Mouse (Mus musculus) urinary bladder, postnatal 4 days (tissue): Measurements from ENCODE around the gene Cpd.
"Not testable (repeated sequence)": the region's sequence is repeated elsewhere in the genome, so short reads cannot be mapped to it uniquely, and the experiment has no call there.

ENCODE experiments used
- DNase-seq, 2 experiments: peaks; one replicate each; pipeline ENCODE4 v3.0.0; 2021 to 2022; ENCODE audit warnings: low spot score in 2 of 2

Gene Cpd

DNA sequence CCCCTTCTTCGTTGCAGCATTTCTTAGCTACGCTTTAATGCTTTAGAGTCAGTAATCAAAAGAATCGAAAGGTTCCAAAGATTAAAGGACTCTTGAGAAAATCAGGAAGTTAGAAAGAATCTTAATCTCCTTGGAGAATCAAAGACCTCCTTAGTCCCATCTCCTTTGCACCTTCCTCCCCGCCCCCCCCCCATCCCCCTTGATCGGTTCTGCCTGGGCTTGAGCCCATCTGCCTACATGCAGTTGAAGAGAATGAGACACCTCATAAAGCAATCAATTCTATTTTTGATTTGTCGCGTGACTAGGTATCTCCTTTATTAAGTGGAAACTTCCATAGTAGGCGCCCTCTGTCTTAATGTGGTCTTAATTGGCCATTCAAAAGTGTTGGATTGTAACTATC, 536 bp upstream of the Cpd start:
- DNase-seq = peak in 1 of 2 experiments; percentile 1

DNA sequence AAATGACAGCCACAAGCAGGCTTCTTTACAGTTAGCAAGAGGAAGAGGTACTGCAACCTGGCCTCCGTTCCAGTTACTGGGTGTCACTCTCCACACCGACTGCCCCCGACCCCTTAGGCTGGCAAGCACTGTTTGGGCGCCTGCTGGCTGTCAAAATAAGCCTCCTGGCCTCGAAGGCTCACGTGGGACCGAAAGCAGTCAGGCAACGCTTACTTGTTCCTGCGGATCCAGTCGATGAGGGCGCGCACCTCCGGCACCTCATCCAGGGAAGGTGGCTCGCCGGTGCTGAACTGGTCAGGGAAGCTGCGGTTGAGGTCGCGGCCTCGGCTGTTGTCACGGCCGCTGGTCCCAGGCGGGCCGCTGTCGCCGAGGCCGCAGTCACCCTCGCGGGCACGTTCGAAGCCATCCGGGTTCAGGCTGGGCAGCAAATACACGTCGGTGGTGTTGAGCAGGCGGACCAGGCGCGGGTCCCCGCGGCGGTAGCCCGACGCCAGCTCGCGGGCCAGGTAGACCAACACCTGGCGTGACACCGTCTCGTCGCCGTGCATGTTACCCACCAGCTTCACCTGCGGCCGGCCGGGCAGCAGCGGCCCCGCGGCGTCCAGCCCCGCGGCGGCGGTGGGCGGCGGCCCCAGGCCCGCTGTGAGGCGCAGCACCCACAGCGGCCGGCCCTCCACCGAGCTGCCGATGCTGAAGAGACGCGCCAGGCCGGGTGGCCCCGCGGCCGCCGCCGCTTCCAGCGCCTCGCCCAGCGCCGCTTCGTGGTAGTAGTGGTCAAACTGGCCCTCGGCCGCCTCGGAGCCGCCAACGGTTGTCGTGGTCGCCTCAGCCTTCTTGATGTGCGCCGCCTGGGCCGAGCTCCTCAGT, 574 bp downstream of the Cpd start:
- DNase-seq = peak; percentile 29 to 62

DNA sequence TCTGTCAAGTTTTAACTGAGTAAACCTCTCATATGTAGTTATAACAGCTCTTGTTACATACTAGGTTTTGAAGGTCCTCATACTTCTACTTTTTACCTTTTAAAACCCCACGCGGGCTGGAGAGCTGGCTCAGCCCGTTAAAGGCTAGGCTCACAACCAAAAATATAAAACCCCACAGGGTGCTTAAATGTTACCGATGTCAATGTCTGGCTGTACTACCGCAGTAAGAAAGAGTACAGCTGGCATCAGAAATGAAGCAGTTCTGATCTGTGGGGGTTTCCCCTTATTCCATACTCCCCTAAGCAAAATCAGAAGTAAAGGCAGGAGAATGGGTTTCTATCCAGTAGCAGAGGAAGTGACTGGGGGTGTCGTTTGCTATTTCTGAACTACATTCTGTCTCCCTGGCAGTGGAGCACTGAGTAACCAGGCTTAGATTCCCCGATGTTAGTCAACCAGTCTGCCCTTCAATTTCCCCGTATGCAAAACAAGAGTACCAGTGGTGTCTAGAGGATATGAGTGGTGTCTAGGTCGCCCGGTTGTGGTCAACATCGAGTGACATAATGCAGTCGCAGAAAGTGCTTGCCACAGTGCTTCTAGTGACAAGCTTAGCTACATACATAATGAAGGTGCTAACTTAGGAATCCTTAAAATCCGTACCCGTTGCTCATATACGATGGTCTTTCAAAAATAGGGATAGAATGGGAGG, 1.4 kb downstream of the Cpd start:
- DNase-seq = peak; percentile 12 to 35

DNA sequence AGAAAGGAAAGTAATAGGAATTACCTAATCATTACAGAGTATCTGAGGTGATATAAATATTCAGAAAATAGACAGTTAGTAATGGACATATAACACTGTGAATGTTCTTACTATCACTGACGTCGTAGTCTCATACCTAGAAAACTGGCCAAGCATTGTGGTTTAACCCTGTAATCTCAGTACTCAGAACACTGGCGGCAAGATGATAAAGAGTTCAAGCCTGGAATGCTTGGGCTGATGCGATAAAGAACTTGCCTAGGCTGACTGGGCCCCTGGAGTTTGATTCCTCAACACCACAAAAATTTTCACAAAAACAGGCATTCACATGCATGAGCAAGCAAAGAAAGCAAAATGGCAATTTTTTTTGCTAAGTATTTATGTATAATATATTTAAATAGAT, 8.2 kb downstream of the Cpd start:
- no peak for DNase-seq

DNA sequence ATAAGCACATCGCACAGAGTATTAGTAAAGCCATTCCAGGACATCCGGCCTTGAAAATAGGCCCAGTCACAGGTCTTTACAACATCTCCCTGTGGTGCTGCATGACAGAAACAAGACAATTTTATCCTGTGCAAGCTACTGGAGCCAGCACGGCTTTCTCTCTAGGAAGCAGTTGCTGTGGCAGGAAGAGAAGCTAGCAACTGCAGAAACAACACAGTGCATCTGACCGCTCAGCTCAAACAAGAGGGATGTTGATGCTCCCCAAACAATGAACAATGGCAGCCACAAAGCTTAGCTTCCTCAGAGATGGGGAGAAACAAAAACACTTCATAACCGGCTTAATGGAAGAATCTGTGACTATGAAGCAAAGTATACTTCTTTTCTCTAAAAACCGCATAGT, 10.5 kb downstream of the Cpd start:
- no peak for DNase-seq

DNA sequence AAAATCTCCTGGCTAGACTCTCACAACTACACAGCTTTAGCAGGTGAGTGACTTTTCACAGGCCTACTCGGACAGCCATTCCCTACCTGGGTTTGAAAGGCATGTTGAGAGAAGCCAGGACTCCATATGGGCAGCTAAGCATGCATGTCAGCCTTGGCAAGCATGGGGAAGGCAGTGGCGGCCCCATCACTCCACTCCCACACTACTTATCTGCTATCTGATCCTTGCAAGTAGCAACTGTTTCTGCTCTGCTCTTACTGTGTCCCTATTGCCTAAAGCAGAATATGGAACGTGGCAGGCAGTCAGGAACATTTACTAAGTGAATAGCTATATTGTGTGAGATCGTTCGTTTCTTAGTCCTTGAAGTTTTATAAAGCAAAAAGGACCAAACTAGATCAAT, 10.9 kb downstream of the Cpd start:
- no peak for DNase-seq

DNA sequence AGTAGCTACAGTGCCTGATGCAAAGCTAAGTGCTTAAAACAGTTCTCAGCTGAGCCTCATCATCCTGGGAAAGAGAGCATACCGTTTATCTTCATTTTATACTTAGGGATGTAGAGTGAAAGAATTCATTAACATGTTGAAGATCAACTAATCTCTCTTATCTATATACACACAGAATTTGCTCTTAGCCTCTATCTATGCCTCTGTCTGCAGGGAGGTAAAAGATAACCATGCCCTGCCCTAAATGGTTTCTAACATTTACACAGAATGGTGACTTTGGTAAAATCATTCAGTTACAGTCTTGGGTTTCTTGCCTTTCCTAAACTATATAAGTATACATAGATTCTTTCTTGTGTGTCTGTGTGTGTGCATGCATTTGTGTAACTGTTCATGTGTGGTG, 12.2 kb downstream of the Cpd start:
- no peak for DNase-seq

DNA sequence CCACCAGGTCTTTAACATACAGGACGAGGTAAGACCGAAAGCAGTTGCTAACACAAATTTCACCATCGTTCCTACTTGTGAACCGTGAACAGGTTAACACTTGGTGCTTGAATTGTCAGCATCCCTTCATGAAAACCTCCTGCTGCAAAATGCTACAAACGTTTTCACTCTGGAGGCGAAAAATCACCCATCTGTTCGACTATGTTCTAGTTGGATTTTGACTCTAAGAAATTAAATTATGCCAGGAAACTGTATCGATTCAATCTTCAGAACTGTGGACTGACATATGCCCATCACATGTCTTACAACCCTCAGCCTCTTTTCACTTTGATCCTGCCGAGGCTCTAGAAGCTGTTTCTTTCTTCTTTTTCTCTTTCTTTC, 21.9 kb downstream of the Cpd start:
- DNase-seq = no peak

DNA sequence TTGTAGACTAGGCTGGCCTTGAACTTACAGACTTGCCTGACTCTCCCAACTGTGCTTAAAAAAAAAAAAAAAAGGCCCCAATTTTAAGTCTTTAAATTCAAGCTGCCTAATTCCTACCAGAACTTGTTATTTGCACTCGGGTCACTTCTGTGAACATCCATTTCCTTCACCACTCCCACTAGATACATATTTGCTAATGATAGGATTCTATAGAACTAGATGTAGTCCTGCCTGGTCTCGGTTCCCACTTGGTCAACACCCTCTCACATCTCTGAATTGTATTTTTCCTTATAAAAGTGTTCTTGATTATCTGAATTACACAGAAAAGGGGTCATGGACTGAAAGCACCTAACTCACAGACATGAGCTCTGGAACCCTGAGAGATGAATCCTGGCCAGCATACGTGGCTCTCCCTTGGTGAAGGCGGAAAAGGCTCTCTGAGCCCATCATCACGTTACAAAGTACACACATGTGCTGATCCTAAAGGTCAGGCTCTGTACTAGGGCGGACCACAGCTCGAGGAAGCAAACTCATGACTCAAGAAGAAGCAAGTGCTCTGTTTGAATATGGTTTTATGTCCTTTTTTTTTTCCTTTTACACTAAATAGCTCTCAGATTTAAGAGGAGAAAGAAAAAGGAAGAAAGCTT, 22.5 kb downstream of the Cpd start:
- no peak for DNase-seq

DNA sequence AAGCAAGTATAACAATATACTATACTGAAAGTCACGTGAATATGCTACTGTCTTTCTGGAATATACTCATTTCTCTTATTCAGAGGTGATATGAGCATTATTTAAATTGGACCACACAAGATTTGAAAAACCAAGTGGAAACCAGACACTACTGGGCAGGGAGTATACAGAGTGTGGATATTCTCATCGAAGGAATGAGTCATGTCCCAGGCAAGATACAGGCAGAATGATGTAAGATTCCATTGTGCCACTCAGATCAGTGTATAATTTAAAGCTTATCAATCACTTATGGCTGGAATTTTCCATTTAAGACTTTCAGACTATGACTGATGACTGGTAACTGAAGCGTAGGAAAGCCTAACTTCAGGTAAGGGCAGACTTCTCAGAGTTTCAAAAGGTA, 23.2 kb downstream of the Cpd start:
- DNase-seq = no peak

DNA sequence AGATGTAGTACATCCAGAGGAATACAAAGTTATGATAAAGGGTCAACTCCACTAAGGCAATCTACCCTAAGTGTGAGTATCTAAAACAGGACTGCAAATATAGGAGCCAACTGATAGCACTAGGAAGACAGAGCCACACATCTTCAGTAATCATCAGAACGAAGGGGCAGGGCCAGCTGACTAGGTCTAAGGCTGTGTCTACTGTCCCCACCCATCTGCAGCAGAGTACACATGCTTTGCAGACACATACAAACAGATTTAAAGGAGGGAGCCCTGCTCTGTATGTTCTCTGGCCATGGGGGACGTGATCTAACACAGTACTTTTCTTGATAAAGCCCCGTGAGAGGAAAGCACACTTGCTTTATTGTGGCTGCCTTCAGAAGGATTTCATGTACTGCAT, 25.5 kb downstream of the Cpd start:
- no peak for DNase-seq

DNA sequence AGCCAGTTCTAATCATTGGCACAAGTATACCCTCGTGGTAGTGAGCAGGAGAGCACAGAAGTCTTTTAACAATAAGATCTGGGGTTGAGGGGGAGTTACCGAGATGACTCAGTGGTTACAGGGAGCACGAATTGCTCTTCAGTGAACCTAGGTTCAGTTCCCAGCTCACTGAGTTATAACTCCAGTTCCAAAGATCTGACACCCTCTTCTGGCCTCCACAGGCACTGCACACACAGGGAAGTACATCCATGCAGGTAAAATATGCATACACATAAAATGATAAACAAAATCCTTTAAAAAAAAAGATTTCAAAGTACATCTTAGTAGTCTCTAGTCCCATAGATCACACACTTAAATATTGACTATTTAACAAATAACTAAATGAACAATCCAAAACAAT, 29.2 kb downstream of the Cpd start:
- no peak for DNase-seq

DNA sequence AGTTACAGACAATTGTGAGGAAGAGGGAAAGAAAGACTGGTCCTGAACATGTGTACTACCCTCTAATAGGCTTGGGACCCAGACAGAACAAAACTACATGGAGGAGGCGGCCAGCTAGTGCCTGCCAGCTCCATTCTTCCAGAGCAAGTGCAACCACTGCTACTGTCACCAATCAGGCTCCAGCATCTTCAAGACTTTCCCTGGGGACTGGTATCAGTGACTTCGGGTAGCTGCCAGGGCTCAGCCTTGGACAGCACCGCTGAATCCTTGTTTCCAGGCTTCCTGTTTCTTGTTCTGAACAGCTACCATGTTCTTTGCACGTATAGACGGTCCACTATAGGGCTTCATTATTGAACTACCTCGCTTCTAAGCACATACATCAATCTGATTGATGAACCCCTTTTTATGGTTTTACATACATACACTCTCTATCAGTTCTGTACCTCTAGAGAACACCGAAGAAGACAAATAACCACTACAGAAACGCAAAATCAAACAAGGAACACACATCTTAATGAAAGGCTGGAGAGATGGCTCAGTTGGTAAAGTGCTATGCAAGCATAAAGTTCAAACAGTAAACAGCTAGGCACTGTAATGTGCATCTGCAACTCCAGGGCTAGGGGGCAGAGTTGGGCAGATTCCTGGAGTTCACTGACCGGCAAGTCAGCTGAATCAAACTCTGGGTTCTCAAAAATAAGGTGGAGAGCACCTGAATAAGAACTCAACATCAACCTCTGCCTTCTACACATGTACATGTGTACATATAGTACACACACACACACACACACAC, 35.9 kb downstream of the Cpd start:
- no peak for DNase-seq

DNA sequence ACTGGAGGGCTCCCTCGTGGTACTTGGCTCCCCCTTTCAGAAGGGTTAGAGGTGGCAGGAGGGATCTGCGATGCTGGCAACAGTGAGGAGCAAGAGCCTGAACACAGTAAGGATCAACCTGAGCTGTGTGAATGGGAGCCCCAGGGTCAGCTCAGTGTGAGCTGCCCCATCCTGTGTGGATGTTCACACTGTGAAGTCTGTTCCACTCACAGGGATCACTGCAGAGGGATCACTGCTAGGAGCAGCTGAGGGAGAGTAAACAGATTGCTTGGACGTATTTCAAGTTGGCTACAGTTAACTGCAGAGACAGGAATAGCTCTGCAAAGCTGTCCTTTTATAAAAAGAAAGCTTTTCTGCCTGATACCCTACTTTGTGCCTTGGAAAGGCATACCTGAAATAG, 37.4 kb downstream of the Cpd start:
- DNase-seq = no peak

DNA sequence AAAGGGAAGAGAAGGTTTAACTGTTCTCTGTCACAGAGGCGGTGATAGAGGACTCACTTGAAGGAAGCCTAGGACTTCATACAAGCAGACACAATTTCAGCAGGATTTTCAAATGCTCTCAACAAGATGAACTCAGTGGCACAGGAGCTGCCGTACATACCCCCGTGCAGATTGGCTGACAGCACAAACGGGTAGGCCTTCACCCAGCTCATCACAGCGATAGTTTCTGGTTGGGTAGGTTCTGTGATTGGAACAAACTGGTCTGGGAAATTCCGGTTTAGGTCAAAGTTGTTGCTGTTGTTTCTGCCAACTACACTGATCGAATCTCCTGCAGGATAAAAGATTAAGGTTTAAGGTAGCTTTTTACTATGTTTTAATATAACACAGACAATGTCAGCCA, 38.3 kb downstream of the Cpd start:
- no peak for DNase-seq

DNA sequence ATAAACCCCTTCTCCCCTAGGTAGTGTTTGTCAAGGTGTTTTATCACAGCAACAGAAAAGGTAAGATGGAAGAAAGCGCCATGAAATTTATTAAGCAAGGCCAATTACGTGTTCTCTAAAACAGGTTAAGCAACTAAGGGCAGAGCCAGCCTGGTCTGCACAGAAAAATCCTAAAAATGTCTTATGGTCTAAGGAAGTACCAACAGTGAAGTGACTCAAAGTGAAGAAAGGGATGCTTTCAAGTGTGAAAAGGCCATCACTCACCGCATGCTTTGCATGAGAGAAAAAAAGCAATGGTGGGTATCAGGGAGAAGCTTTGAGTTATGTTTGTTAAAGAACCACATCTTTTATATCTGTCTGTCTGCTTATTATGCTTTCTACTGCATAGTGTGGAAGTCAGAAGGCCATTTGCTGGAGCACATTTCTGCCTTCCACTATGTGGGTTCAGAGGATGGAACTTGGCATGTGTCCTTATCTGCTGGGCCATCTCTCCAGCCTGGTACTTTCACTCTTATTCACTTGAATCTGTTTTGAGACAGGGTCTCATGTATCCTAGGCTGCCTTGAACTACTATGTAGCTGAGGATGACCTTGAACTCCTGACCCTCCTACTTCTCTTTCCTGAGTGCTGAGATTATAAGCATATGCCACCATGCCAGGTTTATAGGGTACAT, 39.7 kb downstream of the Cpd start:
- no peak for DNase-seq

DNA sequence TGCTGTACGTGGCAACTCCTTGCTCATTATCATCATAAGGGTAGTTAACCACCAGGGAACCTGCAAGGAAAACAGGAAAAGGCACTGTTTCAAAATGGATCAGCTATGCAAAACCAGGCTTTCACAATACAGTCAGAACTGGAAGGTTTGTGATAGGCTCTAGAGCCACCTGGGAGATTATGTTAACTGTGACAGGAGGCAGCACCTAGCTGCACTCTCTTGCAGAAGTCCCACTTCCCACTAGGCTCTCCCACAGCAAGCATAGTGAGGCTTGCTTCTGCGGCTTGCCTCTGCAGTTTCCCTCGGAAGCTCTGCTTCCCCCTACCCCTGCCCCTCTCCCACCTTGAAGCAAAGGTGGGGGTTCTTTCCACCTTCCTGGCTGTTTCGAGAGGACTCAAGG, 40.8 kb downstream of the Cpd start:
- no peak for DNase-seq

DNA sequence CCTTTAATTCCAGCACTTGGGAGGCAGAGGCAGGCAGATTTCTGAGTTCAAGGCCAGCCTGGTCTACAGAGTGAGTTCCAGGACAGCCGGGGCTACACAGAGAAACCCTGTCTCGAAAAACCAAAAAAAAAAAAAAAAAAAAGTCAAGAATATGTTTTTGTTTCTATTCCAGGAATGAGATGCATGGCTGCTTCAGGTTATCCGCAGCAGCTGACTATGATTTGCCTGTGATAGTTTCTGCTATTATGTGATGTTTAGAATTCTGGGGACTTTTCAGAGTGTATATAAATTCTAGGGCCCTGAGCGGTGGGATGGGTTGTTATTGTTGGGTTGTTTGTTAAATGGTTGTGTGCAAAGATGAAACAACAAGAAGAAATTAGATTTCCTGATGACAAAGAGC, 41.7 kb downstream of the Cpd start:
- DNase-seq = not testable (repeated sequence)

DNA sequence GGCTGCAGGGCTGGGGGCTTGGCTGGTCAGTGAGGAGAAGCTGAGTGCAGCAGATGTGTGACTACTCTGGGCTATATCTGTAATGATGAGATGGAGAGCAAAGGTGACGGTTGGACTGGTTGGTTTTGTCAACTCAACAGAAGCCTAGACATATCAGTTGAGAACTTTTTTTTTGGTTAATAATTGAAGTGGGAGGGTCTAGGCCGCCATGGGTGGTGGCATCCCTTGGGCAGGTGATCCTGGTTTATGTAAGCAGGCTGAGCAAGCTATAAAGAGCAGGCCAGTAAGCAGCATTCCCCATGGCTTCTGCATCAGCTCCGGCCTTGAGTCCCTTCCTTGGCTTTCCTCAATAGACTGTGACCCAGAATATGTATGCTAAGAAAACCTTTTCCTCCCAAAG, 43.6 kb downstream of the Cpd start:
- no peak for DNase-seq

DNA sequence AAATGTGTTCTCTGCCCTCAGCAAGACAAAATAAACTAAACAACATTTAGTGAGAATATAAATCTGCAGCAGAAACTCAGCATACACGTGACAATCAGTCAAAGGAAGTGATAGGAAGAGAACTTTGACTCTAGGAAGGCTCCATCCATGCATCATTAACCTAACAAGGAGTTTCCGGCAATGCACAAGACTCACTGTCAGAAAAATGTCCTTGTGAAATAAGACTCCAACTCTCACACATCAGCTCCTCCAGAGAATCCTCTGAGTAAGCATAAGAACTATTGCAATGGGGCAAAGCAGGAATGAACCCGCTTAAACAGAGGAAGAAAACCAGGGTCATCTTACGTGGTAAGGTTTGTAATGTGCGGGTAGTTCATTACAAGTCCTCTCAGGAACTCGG, 49.6 kb downstream of the Cpd start:
- DNase-seq = no peak

DNA sequence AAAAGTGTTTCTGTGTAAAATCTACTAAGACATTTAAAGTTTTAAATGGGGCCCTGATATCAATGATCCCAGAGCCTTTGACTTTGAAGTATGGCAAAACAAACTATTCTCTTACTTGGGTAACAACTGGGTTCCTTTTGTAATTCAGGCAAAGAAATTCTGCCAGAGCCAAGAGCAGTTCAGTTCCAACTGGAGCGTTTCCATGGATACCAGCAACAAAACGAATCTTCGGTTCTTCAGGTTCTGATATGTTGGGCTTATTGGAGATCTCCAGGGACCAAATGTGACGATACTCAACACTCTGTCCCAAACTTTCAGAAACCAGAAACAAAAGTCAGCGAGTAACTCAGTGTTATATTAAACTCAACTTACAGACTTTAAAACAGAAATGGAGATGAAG, 51.5 kb downstream of the Cpd start:
- DNase-seq = no peak

DNA sequence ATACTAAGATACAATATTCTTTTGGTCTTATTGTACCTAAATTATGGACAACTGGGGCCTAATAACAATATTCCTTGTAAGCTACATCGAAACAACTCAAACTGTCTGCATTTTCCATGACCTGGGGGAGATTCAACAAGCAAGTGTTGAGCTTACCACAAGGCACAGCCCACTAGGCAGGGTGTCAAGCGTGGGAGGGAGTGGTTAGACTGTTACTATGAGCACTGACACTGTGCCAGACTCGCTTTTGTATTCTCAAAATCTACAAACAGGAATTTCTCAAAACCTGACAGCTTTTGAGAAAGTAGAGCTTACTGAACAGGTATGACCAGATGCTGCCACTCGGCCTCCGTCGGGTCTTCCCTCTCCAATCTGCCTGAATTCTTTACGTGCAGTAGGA, 55.5 kb downstream of the Cpd start:
- DNase-seq = no peak
